Mouse (Mus musculus): ENCODE results near the gene Prdm16.

The Prdm16 gene

GRCm38 (mm10) chr4:154472569-154472968 is 164.1 kb downstream of the Prdm16 start:
- DNase-seq = no peak

- no peak for DNase-seq
Measured at GRCm38 (mm10) chr4:154471447-154472101, 165.1 kb downstream of the Prdm16 start.

GRCm38 (mm10) chr4:154466305-154466704 is 170.4 kb downstream of the Prdm16 start:
- no peak for DNase-seq

GRCm38 (mm10) chr4:154465123-154465522 is 171.6 kb downstream of the Prdm16 start:
- no peak for DNase-seq

GRCm38 (mm10) chr4:154460021-154460420 is 176.7 kb downstream of the Prdm16 start:
- no peak for DNase-seq

- no peak for DNase-seq
Measured at GRCm38 (mm10) chr4:154457756-154458155, 178.9 kb downstream of the Prdm16 start.

GRCm38 (mm10) chr4:154456265-154456822 is 180.3 kb downstream of the Prdm16 start:
- DNase-seq = no peak

GRCm38 (mm10) chr4:154450441-154450840 is 186.2 kb downstream of the Prdm16 start:
- peak; percentile 54 to 67 for DNase-seq

GRCm38 (mm10) chr4:154450036-154450435 is 186.6 kb downstream of the Prdm16 start:
- peak; percentile 25 to 49 for DNase-seq

GRCm38 (mm10) chr4:154449343-154449742 is 187.3 kb downstream of the Prdm16 start:
- peak; percentile 53 to 60 for DNase-seq

- no peak for DNase-seq
Measured at GRCm38 (mm10) chr4:154445721-154446120, 191.0 kb downstream of the Prdm16 start.

GRCm38 (mm10) chr4:154442645-154443304 is 193.9 kb downstream of the Prdm16 start:
- no peak for DNase-seq

- no peak for DNase-seq
Measured at GRCm38 (mm10) chr4:154439455-154440052, 197.1 kb downstream of the Prdm16 start.

GRCm38 (mm10) chr4:154438610-154439009 is 198.1 kb downstream of the Prdm16 start:
- DNase-seq = no peak

- DNase-seq = peak; percentile 33 to 53
Measured at GRCm38 (mm10) chr4:154429770-154430169, 206.9 kb downstream of the Prdm16 start.

- no peak for DNase-seq
Measured at GRCm38 (mm10) chr4:154426901-154427300, 209.8 kb downstream of the Prdm16 start.

- DNase-seq = no peak
Measured at GRCm38 (mm10) chr4:154425284-154425683, 211.4 kb downstream of the Prdm16 start.

- no peak for DNase-seq
Measured at GRCm38 (mm10) chr4:154424681-154425080, 212.0 kb downstream of the Prdm16 start.

- DNase-seq = no peak
Measured at GRCm38 (mm10) chr4:154422431-154422913, 214.2 kb downstream of the Prdm16 start.

GRCm38 (mm10) chr4:154420749-154421148 is 215.9 kb downstream of the Prdm16 start:
- DNase-seq = no peak

GRCm38 (mm10) chr4:154419766-154420165 is 216.9 kb downstream of the Prdm16 start:
- DNase-seq = no peak

- no peak for DNase-seq
Measured at GRCm38 (mm10) chr4:154418993-154419392, 217.7 kb downstream of the Prdm16 start.

GRCm38 (mm10) chr4:154418327-154418744 is 218.3 kb downstream of the Prdm16 start:
- DNase-seq = no peak

GRCm38 (mm10) chr4:154416728-154417127 is 219.9 kb downstream of the Prdm16 start:
- no peak for DNase-seq
